Mouse (Mus musculus): ENCODE measurements around the gene Pwp2. TPM values are rescaled to one million over a fixed set of nuclear protein-coding genes. Genes with fewer than 3 reads are reported as not detected.
"Not testable (repeated sequence)": the region's sequence is repeated elsewhere in the genome, so short reads cannot be mapped to it uniquely, and the experiment has no call there.

Pwp2 gene
- polyA plus RNA-seq, 1 experiment from 2014 or later, result 35.0 TPM

DNA sequence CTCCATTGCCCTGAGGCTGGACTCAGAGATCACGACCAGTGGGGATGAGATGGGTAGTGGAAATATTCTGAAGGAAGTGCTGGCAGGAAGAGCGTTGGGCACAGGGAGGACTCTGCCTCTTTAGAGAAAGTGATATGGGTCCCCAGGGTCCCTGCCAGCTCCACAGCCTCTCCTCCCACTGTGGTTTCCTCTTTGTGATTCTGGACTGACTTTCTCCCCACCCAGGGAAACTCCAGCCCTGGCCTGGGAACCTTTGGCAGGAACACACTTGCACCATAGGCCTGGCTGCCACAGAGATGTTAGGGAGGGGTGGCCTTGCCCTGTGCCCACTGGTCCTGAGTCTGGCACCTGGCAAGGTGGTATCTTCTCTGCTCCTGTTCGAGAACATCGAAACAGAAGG lies 55.0 kb downstream of the Pwp2 start:
- WGBS, result 81% methylated on average over 4 of the region's 4 CpGs
- no peak for DNase-seq (ENCODE audit: low spot score)
- Histone ChIP-seq H3K9me3 (replicated peaks) (no peaks in the 10 kb centered on the region), H3K4me3 (no peak overlapping the region), H3K27me3 (ENCODE audit: low read depth, poor library complexity, severe bottlenecking) (no peaks in the 10 kb centered on the region), H3K36me3 (no peaks in the 10 kb centered on the region), H3K27ac (no peak overlapping the region), H3K4me1 (peaks cover 18% of the 10 kb centered on the region)

DNA sequence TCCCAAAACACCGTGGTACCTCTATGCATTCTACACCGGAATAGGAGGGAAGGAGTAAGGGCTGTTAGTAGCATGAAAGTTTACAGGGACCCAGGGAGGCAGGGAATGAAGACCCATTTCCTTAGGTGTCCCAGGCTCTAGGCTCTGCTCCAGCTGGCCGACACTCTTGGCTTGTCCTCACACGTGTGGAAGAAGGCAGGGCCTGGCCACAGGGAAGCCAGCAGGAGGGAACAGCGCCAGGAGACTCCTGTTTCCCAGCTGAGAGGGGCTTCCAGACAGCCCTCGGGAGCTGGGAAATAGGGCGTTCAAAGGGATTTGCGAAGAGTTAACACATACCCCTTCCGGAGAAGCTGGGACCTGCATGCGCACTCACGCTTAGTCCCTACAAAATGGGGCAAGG lies 55.5 kb downstream of the Pwp2 start:
- no peak for DNase-seq (ENCODE audit: low spot score)
- H3K27me3 ChIP-seq (ENCODE audit: low read depth, poor library complexity, severe bottlenecking), result no peaks in the 10 kb centered on the region
- peaks cover 12% of the 10 kb centered on the region for H3K4me1 ChIP-seq
- H3K36me3 ChIP-seq, result no peaks in the 10 kb centered on the region
- no peak overlapping the region for H3K4me3 ChIP-seq
- 42% methylated on average over 11 of the region's 11 CpGs for WGBS
- no peaks in the 10 kb centered on the region for H3K9me3 ChIP-seq (replicated peaks)
- no peak overlapping the region for H3K27ac ChIP-seq

DNA sequence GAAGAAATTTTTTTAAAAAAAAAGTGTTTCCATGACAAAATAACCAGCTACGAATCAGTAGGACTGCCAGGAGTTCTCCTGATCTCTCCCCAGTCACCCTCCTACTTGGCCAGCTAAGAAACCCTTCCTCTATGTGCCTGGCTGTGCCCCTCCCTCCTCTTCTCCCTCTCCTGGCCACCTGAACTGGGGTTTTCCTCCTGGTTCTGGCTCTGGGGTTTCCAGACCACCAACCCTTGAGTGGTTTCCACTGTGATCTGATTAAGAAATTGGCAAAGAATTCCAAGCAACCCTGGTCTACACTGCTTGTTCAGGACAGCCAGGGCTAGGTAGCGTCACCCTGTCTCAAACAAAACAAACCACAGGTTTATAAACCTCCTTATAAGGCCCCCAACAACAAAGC lies 56.3 kb downstream of the Pwp2 start:
- 93% methylated on average over 2 of the region's 2 CpGs for WGBS
- no peaks in the 10 kb centered on the region for H3K36me3 ChIP-seq
- no peak overlapping the region for H3K4me3 ChIP-seq
- no peak for DNase-seq (ENCODE audit: low spot score)
- no peak overlapping the region for H3K27ac ChIP-seq
- no peaks in the 10 kb centered on the region for H3K27me3 ChIP-seq (ENCODE audit: low read depth, poor library complexity, severe bottlenecking)
- H3K4me1 ChIP-seq, result peaks cover 9% of the 10 kb centered on the region; the same call in 1 of the 2 replicates
- H3K9me3 ChIP-seq (replicated peaks), result no peaks in the 10 kb centered on the region

DNA sequence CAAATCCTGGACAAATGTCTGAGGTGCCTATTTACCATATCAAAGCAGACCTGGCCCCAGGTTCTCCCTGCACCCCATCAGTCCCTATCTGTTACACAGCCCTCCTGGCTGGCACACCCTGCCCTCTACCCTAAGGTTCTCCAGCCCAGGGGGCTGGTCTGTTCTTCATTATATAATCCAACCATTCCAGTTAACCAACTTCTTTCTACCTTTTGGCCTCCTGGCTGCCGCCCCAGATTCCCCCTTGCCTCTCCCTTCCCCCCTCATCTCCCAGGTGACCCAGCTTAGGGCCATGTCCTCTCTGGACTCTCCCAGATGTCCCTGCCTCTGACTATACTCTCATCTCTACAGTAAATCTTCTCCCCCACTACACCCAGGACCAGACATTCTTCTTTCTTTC lies 57.0 kb downstream of the Pwp2 start:
- no peak for DNase-seq (ENCODE audit: low spot score)
- H3K9me3 ChIP-seq (replicated peaks), result no peaks in the 10 kb centered on the region
- peaks cover 9% of the 10 kb centered on the region; the same call in 1 of the 2 replicates for H3K4me1 ChIP-seq
- H3K4me3 ChIP-seq, result no peak overlapping the region
- H3K36me3 ChIP-seq, result no peaks in the 10 kb centered on the region
- no peak overlapping the region for H3K27ac ChIP-seq
- H3K27me3 ChIP-seq (ENCODE audit: low read depth, poor library complexity, severe bottlenecking), result no peaks in the 10 kb centered on the region
- 27% methylated on average over 1 of the region's 1 CpGs for WGBS

DNA sequence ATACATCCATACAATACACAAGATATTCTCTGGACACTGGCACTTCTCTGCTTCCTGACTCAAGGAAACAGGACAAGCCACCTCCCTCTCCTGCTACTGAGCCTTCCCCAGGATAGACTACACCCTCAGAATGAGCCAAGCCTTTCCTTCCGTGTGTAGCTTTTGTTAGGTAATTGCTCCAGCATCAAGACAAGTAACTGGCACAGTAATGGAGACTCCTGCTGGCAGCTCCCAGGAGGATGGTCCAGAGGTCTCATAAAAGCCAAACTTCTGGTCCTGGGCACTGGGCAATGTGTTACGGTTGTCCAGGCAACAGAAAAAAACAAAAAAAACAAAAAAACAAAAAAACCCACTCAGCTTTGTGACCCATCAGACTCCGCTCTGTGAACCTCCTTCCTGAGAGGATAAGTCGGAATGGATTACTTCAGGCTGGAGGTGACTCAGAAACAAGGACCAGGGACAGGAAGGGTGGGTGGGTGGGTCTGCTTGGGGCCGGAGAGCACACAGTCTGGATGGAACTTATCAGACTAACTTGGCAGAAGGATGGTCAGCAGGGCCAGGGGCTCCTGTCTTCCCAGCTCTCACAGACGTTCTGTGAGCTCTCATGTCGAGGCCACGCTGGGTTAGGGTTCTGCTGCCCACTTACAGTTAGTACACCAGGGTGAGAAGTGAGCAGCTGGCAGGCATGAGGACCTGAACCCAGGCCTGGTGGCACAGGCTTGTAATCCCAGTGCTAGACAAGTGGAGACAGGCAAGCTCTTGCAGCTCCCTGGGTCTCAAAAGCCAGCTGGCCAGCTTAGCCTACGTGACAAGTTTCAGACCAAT lies 57.7 kb downstream of the Pwp2 start:
- 78% methylated on average over 9 of the region's 9 CpGs for WGBS
- no peaks in the 10 kb centered on the region for H3K9me3 ChIP-seq (replicated peaks)
- DNase-seq (ENCODE audit: low spot score), result no peak
- no peak overlapping the region for H3K4me3 ChIP-seq
- H3K27ac ChIP-seq, result no peak overlapping the region
- no peaks in the 10 kb centered on the region for H3K36me3 ChIP-seq
- peaks cover 9% of the 10 kb centered on the region; the same call in 1 of the 2 replicates for H3K4me1 ChIP-seq
- no peaks in the 10 kb centered on the region for H3K27me3 ChIP-seq (ENCODE audit: low read depth, poor library complexity, severe bottlenecking)

DNA sequence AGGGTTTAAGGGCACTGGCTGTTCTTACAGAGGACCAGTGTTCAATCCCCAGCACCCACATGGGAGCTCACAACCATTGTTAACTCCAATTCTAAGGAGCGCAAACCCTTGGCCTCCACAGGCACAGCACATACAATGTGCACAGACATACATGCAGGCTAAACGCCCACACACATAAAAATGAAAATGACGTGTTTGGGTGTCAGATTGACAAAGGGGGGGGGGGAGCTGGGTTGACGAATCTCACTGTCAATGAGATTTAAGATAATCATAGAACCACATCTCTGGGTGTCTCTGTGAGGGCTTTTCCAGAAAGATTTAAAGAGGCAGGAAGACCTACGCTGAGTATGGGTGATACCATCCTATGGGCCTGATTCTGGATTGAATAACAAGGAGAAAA lies 58.6 kb downstream of the Pwp2 start:
- Histone ChIP-seq H3K4me3 (no peak overlapping the region), H3K36me3 (no peaks in the 10 kb centered on the region), H3K4me1 (peaks cover 9% of the 10 kb centered on the region; the same call in 1 of the 2 replicates), H3K27ac (no peak overlapping the region), H3K27me3 (ENCODE audit: low read depth, poor library complexity, severe bottlenecking) (no peaks in the 10 kb centered on the region), H3K9me3 (replicated peaks) (no peaks in the 10 kb centered on the region)
- DNase-seq (ENCODE audit: low spot score), result no peak
- 96% methylated on average over 5 of the region's 5 CpGs for WGBS

DNA sequence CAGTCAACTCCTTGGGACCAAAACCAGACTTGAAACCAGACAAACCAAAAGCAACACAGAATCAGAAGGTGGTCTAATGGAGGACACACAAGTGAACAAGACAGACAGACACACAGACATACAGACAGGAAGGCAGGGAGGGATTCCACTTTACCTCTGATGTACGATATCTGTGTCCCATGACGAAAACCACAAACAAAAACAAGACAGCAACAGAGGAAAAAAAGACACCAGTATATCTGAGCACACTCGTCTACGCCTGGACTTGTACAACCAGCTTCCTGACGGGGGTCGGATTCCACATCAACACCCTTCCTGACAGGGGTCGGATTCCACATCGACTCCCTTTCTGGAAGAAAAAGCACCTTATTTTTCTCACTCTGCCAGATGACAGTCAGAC lies 59.9 kb downstream of the Pwp2 start:
- H3K36me3 ChIP-seq; H3K27me3 ChIP-seq (ENCODE audit: low read depth, poor library complexity, severe bottlenecking); DNase-seq (ENCODE audit: low spot score); H3K27ac ChIP-seq; H3K9me3 ChIP-seq (replicated peaks); H3K4me3 ChIP-seq; H3K4me1 ChIP-seq: not testable (repeated sequence)
- WGBS, result 62% methylated on average over 8 of the region's 8 CpGs

DNA sequence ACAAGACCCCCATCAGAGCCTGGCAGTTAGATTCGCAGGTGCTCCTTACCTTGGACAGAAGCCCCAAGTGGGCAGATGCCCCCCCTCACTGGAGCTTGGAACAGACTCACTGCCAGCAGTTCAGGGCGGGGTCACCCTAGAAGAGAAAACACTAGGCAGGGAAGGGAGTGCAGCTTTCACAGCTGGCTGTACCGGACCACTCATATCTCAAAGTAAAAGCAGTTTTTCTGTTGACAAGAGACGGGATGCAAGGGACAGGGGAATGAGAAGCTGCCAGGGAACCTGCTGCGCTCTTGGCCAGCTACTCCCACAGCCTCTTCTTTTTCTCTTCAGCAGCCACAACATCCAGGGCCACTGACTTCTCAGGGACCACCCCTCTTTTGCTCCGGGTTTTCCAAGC lies 60.8 kb downstream of the Pwp2 start:
- not testable (repeated sequence) for H3K27ac ChIP-seq; H3K4me3 ChIP-seq; H3K4me1 ChIP-seq; DNase-seq (ENCODE audit: low spot score); H3K9me3 ChIP-seq (replicated peaks); H3K36me3 ChIP-seq; H3K27me3 ChIP-seq (ENCODE audit: low read depth, poor library complexity, severe bottlenecking)
- 75% methylated on average over 6 of the region's 6 CpGs for WGBS

Other genes starting within 250 kb of the Pwp2 start
- 0.16 and 0.23 TPM in 2 replicates for gene Trpm2, start 214.6 kb downstream of the Pwp2 start, polyA plus RNA-seq (2016; fragmentation: Nextera tagmentation; extraction: Ambion mirVana)
- 29.4 and 32.2 TPM in 2 replicates for gene 1810043G02Rik, start 206.6 kb downstream of the Pwp2 start, polyA plus RNA-seq (2016; fragmentation: Nextera tagmentation; extraction: Ambion mirVana)
- 235 and 259 TPM in 2 replicates for gene Pfkl, start 175.1 kb downstream of the Pwp2 start, polyA plus RNA-seq (2016; fragmentation: Nextera tagmentation; extraction: Ambion mirVana)
- gene Dnmt3l, start 143.2 kb downstream of the Pwp2 start, polyA plus RNA-seq (2016; fragmentation: Nextera tagmentation; extraction: Ambion mirVana), result 0.10 TPM in 1 of 2 replicates, not detected in the other
- 0.15 and 0.21 TPM in 2 replicates for gene Aire, start 141.5 kb downstream of the Pwp2 start, polyA plus RNA-seq (2016; fragmentation: Nextera tagmentation; extraction: Ambion mirVana)
- gene Icosl, start 115.8 kb downstream of the Pwp2 start, polyA plus RNA-seq (2016; fragmentation: Nextera tagmentation; extraction: Ambion mirVana), result 2.5 and 2.6 TPM in 2 replicates
- 19.9 and 20.3 TPM in 2 replicates for gene D10Jhu81e, start 15.4 kb downstream of the Pwp2 start, polyA plus RNA-seq (2016; fragmentation: Nextera tagmentation; extraction: Ambion mirVana)
- gene Trappc10, start 59.5 kb upstream of the Pwp2 start, polyA plus RNA-seq (2016; fragmentation: Nextera tagmentation; extraction: Ambion mirVana), result 10.3 and 13.1 TPM in 2 replicates
- gene Agpat3, start 167.3 kb upstream of the Pwp2 start, polyA plus RNA-seq (2016; fragmentation: Nextera tagmentation; extraction: Ambion mirVana), result 38.7 and 38.8 TPM in 2 replicates
- gene Rrp1, start 227.9 kb upstream of the Pwp2 start, polyA plus RNA-seq (2016; fragmentation: Nextera tagmentation; extraction: Ambion mirVana), result 355 and 359 TPM in 2 replicates
- gene Cstb, start 240.5 kb upstream of the Pwp2 start, polyA plus RNA-seq (2016; fragmentation: Nextera tagmentation; extraction: Ambion mirVana), result 148 and 152 TPM in 2 replicates

All from limb, embryonic 10.5 days (tissue).